Mouse (Mus musculus): ENCODE data around the gene Cfap97d2.
"Not testable (repeated sequence)": the region's sequence is repeated elsewhere in the genome, so short reads cannot be mapped to it uniquely, and the experiment has no call there.

Gene Cfap97d2

GRCm38 (mm10) chr8:13740817-13741613 lies 35.3 kb downstream of the Cfap97d2 start:
- DNase-seq (ENCODE audit: low spot score in 2 of 2), result no peak

GRCm38 (mm10) chr8:13746212-13746611 lies 40.5 kb downstream of the Cfap97d2 start:
- not testable (repeated sequence) for DNase-seq (ENCODE audit: low spot score in 2 of 2)

- no peak for DNase-seq (ENCODE audit: low spot score in 2 of 2)
Measured at GRCm38 (mm10) chr8:13747626-13748025, 41.9 kb downstream of the Cfap97d2 start.

DNA sequence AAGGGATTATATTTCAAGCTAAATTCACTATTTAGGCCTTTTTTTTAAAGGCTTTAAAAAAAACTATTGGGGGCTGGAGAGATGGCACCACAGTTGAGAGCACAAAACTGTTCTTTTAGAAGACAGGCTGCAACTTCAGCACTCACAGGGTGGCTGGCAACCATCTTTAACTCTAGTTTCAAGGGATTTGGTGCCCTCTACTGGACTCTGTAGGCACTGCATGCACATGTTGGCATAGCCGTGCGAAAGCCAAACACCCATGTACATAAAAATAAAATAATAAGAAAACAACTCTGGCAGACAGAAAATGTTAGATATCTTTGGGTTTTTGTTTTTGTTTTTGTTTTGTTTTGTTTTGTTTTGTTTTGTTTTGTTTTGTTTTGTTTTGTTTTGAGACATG lies 48.0 kb downstream of the Cfap97d2 start:
- peak; percentile 66 to 67 for DNase-seq (ENCODE audit: low spot score in 2 of 2)

DNA sequence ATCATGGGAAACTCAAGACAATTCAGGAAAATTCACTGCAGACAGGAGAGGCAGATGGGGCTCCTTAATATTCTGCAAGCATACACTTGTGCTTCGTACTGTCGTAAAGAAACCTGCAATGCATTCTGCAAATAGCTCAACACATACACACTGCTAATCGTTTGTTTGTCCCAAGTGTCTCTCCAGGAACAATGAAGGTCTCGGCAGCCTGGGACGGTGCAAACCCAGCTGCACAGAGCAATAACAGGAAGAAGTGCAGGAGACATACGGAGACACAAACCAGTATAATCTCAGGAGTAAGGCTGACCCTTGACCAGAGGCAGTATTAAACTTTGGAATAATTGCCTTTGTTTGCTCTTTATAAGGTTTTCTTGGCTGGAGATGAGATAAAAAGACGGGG lies 50.8 kb downstream of the Cfap97d2 start:
- DNase-seq (ENCODE audit: low spot score in 2 of 2), result no peak

GRCm38 (mm10) chr8:13756982-13757804 lies 51.5 kb downstream of the Cfap97d2 start, which contains the start of gene Cdc16:
Gene Cdc16, plus strand, starts transcription at chr8:13757676.
- peak; percentile 90 to 92 for DNase-seq (ENCODE audit: low spot score in 2 of 2)

GRCm38 (mm10) chr8:13757805-13758727 lies 52.4 kb downstream of the Cfap97d2 start:
- DNase-seq (ENCODE audit: low spot score in 2 of 2), result peak; percentile 27 to 30

- no peak for DNase-seq (ENCODE audit: low spot score in 2 of 2)
Measured at GRCm38 (mm10) chr8:13769206-13769605, 63.5 kb downstream of the Cfap97d2 start.

DNA sequence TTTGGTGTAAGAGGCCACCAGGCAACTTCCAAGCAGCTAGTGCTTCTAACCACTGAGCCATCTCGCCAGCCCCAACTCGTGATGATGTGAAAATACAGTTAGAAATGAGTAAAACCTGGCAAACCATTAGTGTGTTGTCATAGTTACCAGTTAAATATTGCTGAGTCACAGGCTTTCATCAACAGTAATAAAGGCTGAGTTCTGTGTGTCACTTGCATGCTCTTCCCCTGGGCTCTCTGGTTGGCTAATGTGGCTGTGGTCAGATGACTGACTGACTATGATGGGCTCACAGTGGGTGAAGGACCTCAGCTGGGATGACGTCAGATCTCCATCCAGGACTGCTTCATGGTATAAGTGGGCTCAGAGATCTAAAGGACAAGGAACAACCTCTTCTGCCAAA lies 74.8 kb downstream of the Cfap97d2 start:
- no peak for DNase-seq (ENCODE audit: low spot score in 2 of 2)

- peak; percentile 85 to 87 for DNase-seq (ENCODE audit: low spot score in 2 of 2)
Measured at GRCm38 (mm10) chr8:13785250-13785763, 79.6 kb downstream of the Cfap97d2 start, which contains the start of gene Upf3a. Gene Upf3a, plus strand, starts transcription at chr8:13785615.

- peak; percentile 94 to 95 for DNase-seq (ENCODE audit: low spot score in 2 of 2)
Measured at GRCm38 (mm10) chr8:13785764-13786299, 80.1 kb downstream of the Cfap97d2 start.

- DNase-seq (ENCODE audit: low spot score in 2 of 2), result no peak
Measured at GRCm38 (mm10) chr8:13789606-13790005, 83.9 kb downstream of the Cfap97d2 start.
